Mouse (Mus musculus): ENCODE measurements around the gene Gm10271. TPM values are rescaled to one million over a fixed set of nuclear protein-coding genes. Genes with fewer than 3 reads are reported as not detected.

Gene Gm10271
- polyA plus RNA-seq, 1 experiment from 2014 or later, result not detected

DNA sequence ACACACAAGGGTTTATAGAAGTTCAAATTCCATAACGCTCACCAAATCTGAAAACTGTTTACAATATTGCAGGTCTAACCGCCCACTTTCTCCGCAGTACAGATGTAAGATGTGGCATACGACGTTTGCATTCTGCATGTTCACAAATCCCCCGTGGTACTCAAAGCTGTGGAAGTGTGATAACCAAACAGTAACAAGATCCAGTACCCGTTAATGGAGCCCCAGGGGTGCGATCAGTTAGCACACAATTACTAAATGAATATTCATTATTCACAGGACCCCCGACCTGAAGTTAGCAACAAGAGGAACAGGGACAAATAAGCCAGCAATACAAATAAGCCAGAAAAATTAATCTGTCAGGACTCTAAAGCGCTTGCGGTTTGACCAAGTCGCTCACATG is 12.4 kb upstream of the Gm10271 start:
- Histone ChIP-seq H3K9ac (ENCODE audit: low read length) (no peak overlapping the region), H3K27me3 (ENCODE audit: control insufficient read depth, insufficient read depth, low read length) (no peaks in the 10 kb centered on the region), H3K9me3 (ENCODE audit: control insufficient read depth, low read length) (no peaks in the 10 kb centered on the region), H3K36me3 (ENCODE audit: control insufficient read depth, insufficient read depth, low read length) (no peaks in the 10 kb centered on the region), H3K4me3 (ENCODE audit: low read depth, low read length) (no peak overlapping the region), H3K4me1 (replicated peaks; ENCODE audit: control insufficient read depth, insufficient read depth, low read length) (no peaks in the 10 kb centered on the region; the same call in 1 of the 2 replicates), H3K27ac (ENCODE audit: low read depth, low read length) (no peak overlapping the region), H3K4me2 (ENCODE audit: low read depth, low read length, severe bottlenecking) (no peak overlapping the region)
- DNase-seq (ENCODE audit: low spot score) (no peak), ATAC-seq (replicated peaks; ENCODE audit: low FRiP score) (no peak)
- WGBS, result 72% methylated on average over 12 of the region's 12 CpGs

DNA sequence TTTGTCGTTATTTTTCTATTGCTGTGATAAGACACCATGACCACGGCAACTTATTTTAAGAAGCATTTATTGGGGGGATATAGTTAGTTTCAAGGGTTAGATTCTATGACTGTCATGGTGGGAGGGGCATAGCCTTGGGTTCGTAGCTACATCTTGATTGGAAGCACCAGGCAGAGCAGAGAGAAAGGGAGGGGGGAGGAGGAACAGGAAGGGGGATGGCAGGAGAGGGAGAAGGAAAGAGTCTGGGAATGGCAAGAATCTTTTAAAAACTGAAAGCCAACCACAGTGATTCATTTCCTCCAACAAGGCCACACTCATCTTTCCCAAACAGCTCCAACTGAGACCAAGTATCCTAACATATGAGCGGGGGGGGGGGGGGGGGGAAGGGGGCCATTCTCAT is 10.1 kb upstream of the Gm10271 start:
- ATAC-seq (replicated peaks; ENCODE audit: low FRiP score) (no peak), DNase-seq (ENCODE audit: low spot score) (no peak)
- Histone ChIP-seq H3K4me3 (ENCODE audit: low read depth, low read length) (no peak overlapping the region), H3K9ac (ENCODE audit: low read length) (no peak overlapping the region), H3K27me3 (ENCODE audit: control insufficient read depth, insufficient read depth, low read length) (no peaks in the 10 kb centered on the region), H3K9me3 (ENCODE audit: control insufficient read depth, low read length) (no peaks in the 10 kb centered on the region), H3K4me1 (replicated peaks; ENCODE audit: control insufficient read depth, insufficient read depth, low read length) (no peaks in the 10 kb centered on the region; the same call in 1 of the 2 replicates), H3K27ac (ENCODE audit: low read depth, low read length) (no peak overlapping the region), H3K36me3 (ENCODE audit: control insufficient read depth, insufficient read depth, low read length) (no peaks in the 10 kb centered on the region), H3K4me2 (ENCODE audit: low read depth, low read length, severe bottlenecking) (no peak overlapping the region)
- WGBS, result 69% methylated on average over 3 of the region's 4 CpGs

DNA sequence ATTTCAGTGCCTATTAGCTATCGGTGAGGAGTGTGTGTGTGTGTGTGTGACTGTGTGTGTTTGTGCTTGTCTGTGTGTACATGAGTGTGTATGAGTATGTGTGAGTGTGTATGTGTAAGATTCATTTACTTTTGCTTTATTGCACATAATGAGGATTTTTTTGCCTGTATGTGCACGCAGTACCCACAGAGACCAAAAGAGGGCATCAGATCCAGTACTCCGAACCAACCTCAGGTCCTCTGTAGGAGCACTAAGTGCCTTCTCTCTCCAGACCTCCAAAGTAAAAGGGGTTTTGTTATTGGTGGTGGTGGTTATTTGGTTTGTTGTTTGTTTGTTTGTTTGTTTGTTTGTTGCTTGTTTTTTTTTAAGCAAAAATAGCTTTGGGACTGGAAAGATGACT is 8.5 kb upstream of the Gm10271 start:
- ATAC-seq (replicated peaks; ENCODE audit: low FRiP score) (no peak), DNase-seq (ENCODE audit: low spot score) (no peak)
- H3K4me3 ChIP-seq (ENCODE audit: low read depth, low read length), result no peak overlapping the region
- 69% methylated on average over 3 of the region's 3 CpGs for WGBS
- H3K9ac ChIP-seq (ENCODE audit: low read length), result no peak overlapping the region
- H3K9me3 ChIP-seq (ENCODE audit: control insufficient read depth, low read length), result no peaks in the 10 kb centered on the region
- no peaks in the 10 kb centered on the region for H3K27me3 ChIP-seq (ENCODE audit: control insufficient read depth, insufficient read depth, low read length)
- H3K4me2 ChIP-seq (ENCODE audit: low read depth, low read length, severe bottlenecking), result no peak overlapping the region
- H3K27ac ChIP-seq (ENCODE audit: low read depth, low read length), result no peak overlapping the region
- no peaks in the 10 kb centered on the region for H3K4me1 ChIP-seq (replicated peaks; ENCODE audit: control insufficient read depth, insufficient read depth, low read length)
- no peaks in the 10 kb centered on the region for H3K36me3 ChIP-seq (ENCODE audit: control insufficient read depth, insufficient read depth, low read length)

DNA sequence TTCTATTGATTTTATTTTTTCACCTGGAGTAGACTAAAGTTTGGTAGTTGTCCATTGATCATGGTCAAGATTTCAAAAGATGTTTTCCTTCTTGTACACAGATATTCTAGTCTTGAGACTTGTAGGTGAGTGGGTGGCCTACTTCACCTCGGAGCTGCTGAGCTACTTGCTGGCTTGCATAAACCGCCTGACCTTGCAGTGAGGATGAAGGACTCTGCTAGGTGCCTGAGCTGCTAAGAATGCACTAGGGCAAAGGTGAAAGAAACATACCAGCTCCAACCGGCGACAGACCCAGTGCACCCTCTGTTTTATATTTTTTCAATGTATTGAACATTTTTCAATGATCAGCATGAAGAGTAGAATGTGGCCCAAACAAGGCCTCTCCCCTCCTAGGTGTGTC is 7.9 kb upstream of the Gm10271 start:
- ATAC-seq (replicated peaks; ENCODE audit: low FRiP score) (no peak), DNase-seq (ENCODE audit: low spot score) (no peak)
- Histone ChIP-seq H3K27me3 (ENCODE audit: control insufficient read depth, insufficient read depth, low read length) (no peaks in the 10 kb centered on the region), H3K4me2 (ENCODE audit: low read depth, low read length, severe bottlenecking) (no peak overlapping the region), H3K4me3 (ENCODE audit: low read depth, low read length) (no peak overlapping the region), H3K9ac (ENCODE audit: low read length) (no peak overlapping the region), H3K9me3 (ENCODE audit: control insufficient read depth, low read length) (no peaks in the 10 kb centered on the region), H3K27ac (ENCODE audit: low read depth, low read length) (no peak overlapping the region), H3K36me3 (ENCODE audit: control insufficient read depth, insufficient read depth, low read length) (no peaks in the 10 kb centered on the region), H3K4me1 (replicated peaks; ENCODE audit: control insufficient read depth, insufficient read depth, low read length) (no peaks in the 10 kb centered on the region)
- 88% methylated on average over 4 of the region's 4 CpGs for WGBS

DNA sequence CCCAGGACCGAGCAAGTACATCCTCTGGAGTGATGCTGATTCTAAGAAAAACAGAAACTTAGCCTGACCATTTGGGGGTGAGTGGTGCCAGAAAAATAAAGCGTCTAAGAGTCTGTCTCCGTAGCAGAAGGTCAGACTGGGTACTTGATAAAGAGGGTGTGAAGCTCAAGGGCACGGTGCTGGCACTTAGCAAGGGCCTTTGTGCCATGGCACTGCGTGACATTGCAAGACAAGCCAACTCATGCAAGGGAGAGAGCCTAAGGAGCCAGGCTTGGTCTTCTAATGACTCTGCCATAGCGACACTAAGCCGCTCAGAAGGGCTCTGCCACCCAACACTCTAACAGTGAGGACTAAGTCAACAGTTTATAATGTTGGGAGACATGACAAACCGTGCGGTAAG is 6.4 kb upstream of the Gm10271 start:
- WGBS, result 90% methylated on average over 9 of the region's 9 CpGs
- no peaks in the 10 kb centered on the region for H3K36me3 ChIP-seq (ENCODE audit: control insufficient read depth, insufficient read depth, low read length)
- DNase-seq (ENCODE audit: low spot score) (no peak), ATAC-seq (replicated peaks; ENCODE audit: low FRiP score) (no peak)
- H3K27ac ChIP-seq (ENCODE audit: low read depth, low read length), result no peak overlapping the region
- no peak overlapping the region for H3K4me3 ChIP-seq (ENCODE audit: low read depth, low read length)
- H3K9ac ChIP-seq (ENCODE audit: low read length), result no peak overlapping the region
- H3K4me2 ChIP-seq (ENCODE audit: low read depth, low read length, severe bottlenecking), result no peak overlapping the region
- no peaks in the 10 kb centered on the region for H3K27me3 ChIP-seq (ENCODE audit: control insufficient read depth, insufficient read depth, low read length)
- no peaks in the 10 kb centered on the region for H3K9me3 ChIP-seq (ENCODE audit: control insufficient read depth, low read length)
- no peaks in the 10 kb centered on the region for H3K4me1 ChIP-seq (replicated peaks; ENCODE audit: control insufficient read depth, insufficient read depth, low read length)

DNA sequence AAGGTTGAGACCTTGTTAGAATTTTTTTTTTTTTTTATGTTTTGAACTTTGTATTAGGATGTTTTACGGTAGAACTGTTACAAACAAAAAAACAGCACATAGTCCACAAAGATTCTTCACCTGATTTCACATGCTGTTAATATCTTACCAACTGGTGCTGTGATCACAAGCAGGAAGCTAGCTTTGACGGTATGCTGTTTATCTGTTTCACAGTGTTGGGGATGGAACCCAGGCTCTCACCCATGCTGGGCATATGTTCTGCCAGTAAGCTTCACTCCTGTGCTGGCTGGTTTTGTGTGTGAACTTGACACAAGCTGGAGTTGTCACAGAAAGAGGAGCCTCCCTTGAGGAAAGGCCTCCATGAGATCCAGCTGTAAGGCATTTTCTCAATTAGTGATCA is 5.4 kb upstream of the Gm10271 start:
- WGBS, result 80% methylated on average over 2 of the region's 2 CpGs
- DNase-seq (ENCODE audit: low spot score), result no peak
- H3K27me3 ChIP-seq (ENCODE audit: control insufficient read depth, insufficient read depth, low read length), result no peaks in the 10 kb centered on the region
- no peak overlapping the region for H3K27ac ChIP-seq (ENCODE audit: low read depth, low read length)
- no peaks in the 10 kb centered on the region for H3K9me3 ChIP-seq (ENCODE audit: control insufficient read depth, low read length)
- no peaks in the 10 kb centered on the region for H3K36me3 ChIP-seq (ENCODE audit: control insufficient read depth, insufficient read depth, low read length)
- no peak overlapping the region for H3K4me3 ChIP-seq (ENCODE audit: low read depth, low read length)
- H3K4me2 ChIP-seq (ENCODE audit: low read depth, low read length, severe bottlenecking), result no peak overlapping the region
- ATAC-seq (replicated peaks; ENCODE audit: low FRiP score), result no peak
- no peaks in the 10 kb centered on the region for H3K4me1 ChIP-seq (replicated peaks; ENCODE audit: control insufficient read depth, insufficient read depth, low read length)
- H3K9ac ChIP-seq (ENCODE audit: low read length), result no peak overlapping the region

DNA sequence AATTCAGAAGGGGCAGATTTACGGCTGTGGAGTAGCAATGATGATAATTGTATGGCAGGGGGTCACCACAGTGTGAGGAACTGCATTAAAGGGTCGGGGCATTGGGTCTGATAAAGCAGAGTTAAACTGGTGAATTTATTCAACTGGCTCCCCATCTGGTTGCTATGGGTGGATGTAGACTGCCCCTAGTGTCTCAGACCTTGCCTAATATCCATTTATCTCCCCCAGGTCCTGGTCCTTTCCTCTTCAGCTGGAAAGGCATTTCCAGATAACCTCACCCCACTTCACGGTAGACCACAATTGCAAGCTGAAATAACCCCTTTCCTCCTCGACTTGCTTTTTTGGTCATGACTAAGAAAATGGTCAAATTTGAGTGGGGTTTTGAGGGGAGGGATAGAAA is 5.0 kb upstream of the Gm10271 start:
- no peak overlapping the region for H3K27ac ChIP-seq (ENCODE audit: low read depth, low read length)
- H3K36me3 ChIP-seq (ENCODE audit: control insufficient read depth, insufficient read depth, low read length), result no peaks in the 10 kb centered on the region
- H3K4me2 ChIP-seq (ENCODE audit: low read depth, low read length, severe bottlenecking), result no peak overlapping the region
- no peak overlapping the region for H3K9ac ChIP-seq (ENCODE audit: low read length)
- DNase-seq (ENCODE audit: low spot score) (no peak), ATAC-seq (replicated peaks; ENCODE audit: low FRiP score) (no peak)
- WGBS, result 73% methylated on average over 4 of the region's 4 CpGs
- no peaks in the 10 kb centered on the region for H3K27me3 ChIP-seq (ENCODE audit: control insufficient read depth, insufficient read depth, low read length)
- no peaks in the 10 kb centered on the region for H3K9me3 ChIP-seq (ENCODE audit: control insufficient read depth, low read length)
- H3K4me3 ChIP-seq (ENCODE audit: low read depth, low read length), result no peak overlapping the region
- no peaks in the 10 kb centered on the region for H3K4me1 ChIP-seq (replicated peaks; ENCODE audit: control insufficient read depth, insufficient read depth, low read length)

DNA sequence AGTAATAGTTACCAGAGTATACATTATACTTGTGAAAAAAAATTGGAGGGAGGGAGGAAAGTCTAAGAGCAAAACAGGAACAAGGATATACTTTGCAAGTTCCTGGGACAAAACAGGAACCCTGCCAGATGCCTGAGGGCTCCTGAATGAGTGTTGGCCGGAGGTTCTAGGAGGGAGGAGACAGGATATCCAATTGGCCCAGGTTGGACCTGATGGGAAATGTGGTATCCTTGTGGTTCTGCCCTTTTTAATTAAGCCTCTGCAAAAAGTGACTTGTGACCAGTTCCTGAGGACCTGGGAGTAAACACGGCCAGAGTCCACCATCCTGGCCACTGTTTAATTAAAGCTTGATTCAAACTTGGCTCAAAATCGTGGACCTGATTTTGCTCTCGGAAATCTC is 3.7 kb downstream of the Gm10271 start:
- DNase-seq (ENCODE audit: low spot score) (no peak), ATAC-seq (replicated peaks; ENCODE audit: low FRiP score) (no peak)
- 88% methylated on average over 4 of the region's 4 CpGs for WGBS
- H3K4me2 ChIP-seq (ENCODE audit: low read depth, low read length, severe bottlenecking), result no peak overlapping the region
- no peaks in the 10 kb centered on the region for H3K4me1 ChIP-seq (replicated peaks; ENCODE audit: control insufficient read depth, insufficient read depth, low read length)
- H3K27ac ChIP-seq (ENCODE audit: low read depth, low read length), result no peak overlapping the region
- no peaks in the 10 kb centered on the region for H3K27me3 ChIP-seq (ENCODE audit: control insufficient read depth, insufficient read depth, low read length)
- no peak overlapping the region for H3K4me3 ChIP-seq (ENCODE audit: low read depth, low read length)
- no peak overlapping the region for H3K9ac ChIP-seq (ENCODE audit: low read length)
- H3K36me3 ChIP-seq (ENCODE audit: control insufficient read depth, insufficient read depth, low read length), result no peaks in the 10 kb centered on the region
- no peaks in the 10 kb centered on the region for H3K9me3 ChIP-seq (ENCODE audit: control insufficient read depth, low read length)

DNA sequence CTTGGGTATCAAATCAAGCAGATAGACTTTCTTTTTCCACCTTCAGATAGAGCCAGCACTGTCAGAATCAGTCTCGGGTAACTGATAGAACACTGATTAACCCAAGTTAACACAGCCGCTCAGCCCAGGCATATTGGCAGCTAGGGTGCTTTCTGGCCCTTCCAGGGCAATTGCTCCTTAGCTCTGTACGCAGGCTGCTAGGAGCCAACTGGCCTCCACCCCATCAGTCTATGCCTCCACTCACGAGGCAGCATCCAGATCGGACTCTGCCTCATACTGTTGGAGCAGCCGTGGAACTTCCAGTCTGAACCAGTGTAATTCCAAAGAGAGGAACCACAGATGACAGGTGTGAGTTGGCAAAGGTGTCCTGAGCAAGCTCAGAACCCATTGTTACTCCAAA is 6.3 kb downstream of the Gm10271 start:
- Histone ChIP-seq H3K27me3 (ENCODE audit: control insufficient read depth, insufficient read depth, low read length) (no peaks in the 10 kb centered on the region), H3K4me1 (replicated peaks; ENCODE audit: control insufficient read depth, insufficient read depth, low read length) (no peaks in the 10 kb centered on the region), H3K4me3 (ENCODE audit: low read depth, low read length) (no peak overlapping the region), H3K36me3 (ENCODE audit: control insufficient read depth, insufficient read depth, low read length) (no peaks in the 10 kb centered on the region), H3K27ac (ENCODE audit: low read depth, low read length) (no peak overlapping the region), H3K9me3 (ENCODE audit: control insufficient read depth, low read length) (no peaks in the 10 kb centered on the region), H3K4me2 (ENCODE audit: low read depth, low read length, severe bottlenecking) (no peak overlapping the region), H3K9ac (ENCODE audit: low read length) (no peak overlapping the region)
- DNase-seq (ENCODE audit: low spot score) (no peak), ATAC-seq (replicated peaks; ENCODE audit: low FRiP score) (no peak)
- WGBS, result 86% methylated on average over 6 of the region's 6 CpGs
